Mouse (Mus musculus) CH12.LX (cell line): ENCODE measurements around the gene Zfp579. TPM values are rescaled to one million over a fixed set of nuclear protein-coding genes. Genes with fewer than 3 reads are reported as not detected.
A peak's percentile ranks its signal among the peaks of the same experiment; 100 is the strongest.
"Not testable (repeated sequence)": the region's sequence is repeated elsewhere in the genome, so short reads cannot be mapped to it uniquely, and the experiment has no call there.

ENCODE experiments used
- DNase-seq: peaks from one replicate; pipeline ENCODE4 v3.0.0-alpha.2; 2013; ENCODE audit errors: extremely low read depth
- H3K27ac ChIP-seq: 2 replicates; pipeline ENCODE4 v1.5.1; 2012; ENCODE audit warnings: low read depth, mild to moderate bottlenecking, control low read depth, moderate library complexity; ENCODE audit not compliant: insufficient read depth
- H3K27me3 ChIP-seq: replicated peaks from 2 replicates; pipeline ENCODE3; 2012; ENCODE audit warnings: inconsistent platforms
- H3K36me3 ChIP-seq, 2 experiments: replicated peaks in 1 of 2; 2 replicates each; pipeline versions ENCODE3 to v1.6.1; 2012; ENCODE audit warnings: inconsistent platforms in 1 of 2, low read length in 1 of 2, mild to moderate bottlenecking in 1 of 2, mixed read lengths in 1 of 2, moderate library complexity in 1 of 2; ENCODE audit not compliant: control insufficient read depth in 1 of 2, insufficient read depth in 1 of 2
- H3K4me1 ChIP-seq, 2 experiments: 2 replicates each; pipeline ENCODE4 v1.6.1; 2012; ENCODE audit warnings: inconsistent platforms in 1 of 2, moderate library complexity in 1 of 2; ENCODE audit not compliant: insufficient read depth in 2 of 2, control insufficient read depth in 1 of 2
- H3K4me2 ChIP-seq: 2 replicates; pipeline ENCODE4 v1.6.1; 2012; ENCODE audit warnings: low read depth, mild to moderate bottlenecking, control low read depth; ENCODE audit not compliant: poor library complexity, insufficient read depth, severe bottlenecking
- H3K4me3 ChIP-seq, 3 experiments: fragments of 150-350 bp in 1 of 3; sonication (generic) in 1 of 3; replicated peaks in 1 of 3; 2 replicates each; pipeline versions ENCODE3 to v1.5.1; 2011 to 2012; ENCODE audit warnings: low read depth in 2 of 3, low read length in 2 of 3, mild to moderate bottlenecking in 2 of 3, moderate library complexity in 2 of 3, control low read depth in 1 of 3, improper control_type of control experiment in 1 of 3, inconsistent platforms in 1 of 3, mixed read lengths in 1 of 3; ENCODE audit not compliant: poor library complexity in 1 of 3
- H3K79me2 ChIP-seq: replicated peaks from 2 replicates; pipeline ENCODE4 v1.6.1; 2012; ENCODE audit warnings: mild to moderate bottlenecking, moderate library complexity; ENCODE audit not compliant: control insufficient read depth, poor library complexity, insufficient read depth, severe bottlenecking; ENCODE audit errors: extremely low read depth
- H3K9ac ChIP-seq: 2 replicates; pipeline ENCODE4 v1.6.1; 2012; ENCODE audit warnings: low read depth, mild to moderate bottlenecking, control low read depth, moderate library complexity; ENCODE audit not compliant: insufficient read depth
- H3K9me3 ChIP-seq: replicated peaks from 2 replicates; pipeline ENCODE3; 2012; ENCODE audit warnings: low read length, inconsistent platforms, mixed read lengths
- CHD1 ChIP-seq: IDR thresholded peaks from 2 replicates; pipeline ENCODE4 v1.6.1; 2012; ENCODE audit warnings: low read depth, low read length, improper control_type of control experiment, inconsistent platforms
- CHD2 ChIP-seq: IDR thresholded peaks from 2 replicates; pipeline ENCODE4 v1.6.1; 2011; ENCODE audit warnings: low read length, improper control_type of control experiment
- E2F4 ChIP-seq: IDR thresholded peaks from 2 replicates; pipeline ENCODE4 v1.6.1; 2011; ENCODE audit warnings: low read depth, low read length, improper control_type of control experiment; ENCODE audit not compliant: insufficient replicate concordance
- ETS1 ChIP-seq: conservative IDR thresholded peaks from 2 replicates; pipeline ENCODE4 v1.6.1; 2012; ENCODE audit warnings: low read depth, mild to moderate bottlenecking, inconsistent platforms, low read length, improper control_type of control experiment, moderate library complexity
- KAT2A ChIP-seq: IDR thresholded peaks from 2 replicates; pipeline ENCODE4 v1.6.1; 2012; ENCODE audit warnings: low read length, improper control_type of control experiment, inconsistent platforms; ENCODE audit not compliant: insufficient replicate concordance
- MAFK ChIP-seq: IDR thresholded peaks from 2 replicates; pipeline ENCODE4 v1.6.1; 2011; ENCODE audit warnings: low read length, improper control_type of control experiment; ENCODE audit not compliant: insufficient replicate concordance
- MAX ChIP-seq: IDR thresholded peaks from 2 replicates; pipeline ENCODE4 v1.6.1; 2011; ENCODE audit warnings: low read length, improper control_type of control experiment
- MEF2A ChIP-seq: IDR thresholded peaks from 2 replicates; pipeline ENCODE4 v1.6.1; 2014; ENCODE audit warnings: low read depth, mild to moderate bottlenecking, inconsistent platforms, low read length, improper control_type of control experiment, borderline replicate concordance
- MXI1 ChIP-seq: IDR thresholded peaks from 2 replicates; pipeline ENCODE4 v1.6.1; 2011; ENCODE audit warnings: mild to moderate bottlenecking, low read depth, low read length, improper control_type of control experiment
- MYC ChIP-seq: IDR thresholded peaks from 2 replicates; pipeline ENCODE4 v1.6.1; 2011; ENCODE audit warnings: low read depth, mild to moderate bottlenecking, improper control_type of control experiment, low read length
- NRF1 ChIP-seq: IDR thresholded peaks from 2 replicates; pipeline ENCODE4 v1.6.1; 2014; ENCODE audit warnings: low read depth, mild to moderate bottlenecking, inconsistent platforms, low read length, improper control_type of control experiment, moderate library complexity
- POLR2A ChIP-seq: IDR thresholded peaks from 2 replicates; pipeline ENCODE4 v1.6.1; 2011; ENCODE audit warnings: low read depth, mild to moderate bottlenecking, improper control_type of control experiment, low read length
- POLR2AphosphoS2 ChIP-seq: IDR thresholded peaks from 2 replicates; pipeline ENCODE4 v1.6.1; 2011; ENCODE audit warnings: low read depth, low read length, improper control_type of control experiment
- RCOR1 ChIP-seq: conservative IDR thresholded peaks from 2 replicates; pipeline ENCODE4 v1.6.1; 2012; ENCODE audit warnings: low read depth, mild to moderate bottlenecking, inconsistent platforms, low read length, improper control_type of control experiment
- TBP ChIP-seq: conservative IDR thresholded peaks from 2 replicates; pipeline ENCODE4 v1.6.1; 2011; ENCODE audit warnings: low read depth, low read length, improper control_type of control experiment
- TCF12 ChIP-seq: IDR thresholded peaks from 2 replicates; pipeline ENCODE4 v1.6.1; 2014; ENCODE audit warnings: low read depth, mild to moderate bottlenecking, inconsistent platforms, low read length, improper control_type of control experiment
- UBTF ChIP-seq: IDR thresholded peaks from 2 replicates; pipeline ENCODE4 v1.6.1; 2012; ENCODE audit warnings: low read depth, mild to moderate bottlenecking, inconsistent platforms, low read length, improper control_type of control experiment, moderate library complexity
- USF1 ChIP-seq: IDR thresholded peaks from 2 replicates; pipeline ENCODE4 v1.6.1; 2014; ENCODE audit warnings: low read depth, mild to moderate bottlenecking, inconsistent platforms, low read length, improper control_type of control experiment
- USF2 ChIP-seq: conservative IDR thresholded peaks from 2 replicates; pipeline ENCODE4 v1.6.1; 2011; ENCODE audit warnings: low read depth, low read length, improper control_type of control experiment
- dilution Hi-C: fragments of 300-500 bp; cut with MboI; formaldehyde crosslinking; loops from 2 replicates; pipeline ENCODE4 v1.14.3; 2020; ENCODE audit warnings: low sequenced_read_pairs; ENCODE audit not compliant: extremely low pct_unique_long_range_greater_than_20kb, extremely low pct_ligation_motif_present
- in situ Hi-C: fragments of 300-500 bp; cut with MboI; formaldehyde crosslinking; loops from 3 replicates; pipeline ENCODE4 v1.14.3; 2019; ENCODE audit warnings: low sequenced_read_pairs, low pct_ligation_motif_present, low pct_unique_long_range_greater_than_20kb, mixed read lengths
- polyA plus RNA-seq: library from polyadenylated mRNA; unstranded; fragments of >175 nt; gene quantifications from 2 replicates; pipeline ENCODE4 v1.2.1, GENCODE M21; 2012; ENCODE audit warnings: low read depth; ENCODE audit not compliant: insufficient read length
- total RNA-seq, 2 experiments: library from RNA; depleted of rRNA; stranded (reverse); fragments of 300-350 nt in 1 of 2; fragments of >200 nt in 1 of 2; gene quantifications; 2 replicates each; pipeline ENCODE4 v1.2.3; 2012 to 2014

Gene Zfp579
- total and polyA plus RNA-seq, 3 experiments = 1.0 to 11.3 (median 2.8) TPM

DNA sequence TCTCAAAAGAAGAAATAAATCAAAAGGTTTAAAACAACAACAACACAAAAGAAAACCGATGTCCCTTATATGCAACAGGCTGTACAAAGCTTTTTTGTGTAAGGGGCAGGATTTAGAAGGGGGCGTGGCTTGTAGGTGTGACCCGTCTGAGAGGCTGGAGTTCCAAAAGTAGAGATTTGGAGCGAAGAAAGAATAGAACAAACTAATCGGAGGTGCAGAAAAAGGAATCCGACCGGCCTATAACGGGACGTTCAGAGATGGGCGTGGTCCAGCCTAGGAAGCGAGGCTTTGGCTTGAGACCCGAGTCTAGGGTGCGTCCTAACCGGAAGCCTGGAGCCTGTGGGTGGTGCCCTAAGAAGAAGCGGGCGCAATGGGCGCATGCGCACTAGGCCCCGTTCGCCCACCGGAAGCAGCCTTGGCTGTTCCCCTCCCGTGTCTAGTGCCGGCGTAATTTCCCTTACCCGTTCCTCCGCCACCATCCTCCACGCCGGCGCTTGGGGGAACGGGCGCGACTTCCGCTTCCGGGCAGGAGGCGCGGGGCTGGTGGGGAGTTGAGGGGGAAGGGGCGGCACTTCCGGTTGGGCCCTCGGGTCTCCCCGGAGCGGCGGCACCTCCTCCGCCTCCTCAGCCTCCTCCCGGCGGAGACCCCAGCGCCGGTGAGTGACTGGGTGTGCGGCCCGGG, 24.2 kb upstream of the Zfp579 start, which contains the start of the genes Zfp865 and Ccdc106 (continued):
- no peak for TF ChIP-seq RCOR1
- no peak for TF ChIP-seq USF2
- peak; percentile 64; the same call in 1 of the 2 replicates for TF ChIP-seq MYC
- TF ChIP-seq POLR2A = peak; percentile 81
- TF ChIP-seq TBP = peak; percentile 68; the same call in 1 of the 2 replicates
- peak; percentile 66; the same call in 1 of the 2 replicates for TF ChIP-seq CHD2
- TF ChIP-seq MAFK = no peak
- TF ChIP-seq MEF2A = peak; percentile 57
- no peak for TF ChIP-seq USF1
- peak; percentile 69 for TF ChIP-seq TCF12
- TF ChIP-seq E2F4 = no peak
- peak; percentile 39; the same call in 1 of the 2 replicates for TF ChIP-seq ETS1
- peak; percentile 55; the same call in 1 of the 2 replicates for TF ChIP-seq MAX
- TF ChIP-seq POLR2AphosphoS2 = 0 out of 2 replicates have a peak, but pooled peaks have one; percentile 65
- TF ChIP-seq CHD1 = no peak
- peak; percentile 79; the same call in 1 of the 2 replicates for TF ChIP-seq MXI1
- peak; percentile 94 for TF ChIP-seq NRF1
- peak; percentile 75; the same call in 1 of the 2 replicates for TF ChIP-seq KAT2A
- TF ChIP-seq UBTF = no peak

DNA sequence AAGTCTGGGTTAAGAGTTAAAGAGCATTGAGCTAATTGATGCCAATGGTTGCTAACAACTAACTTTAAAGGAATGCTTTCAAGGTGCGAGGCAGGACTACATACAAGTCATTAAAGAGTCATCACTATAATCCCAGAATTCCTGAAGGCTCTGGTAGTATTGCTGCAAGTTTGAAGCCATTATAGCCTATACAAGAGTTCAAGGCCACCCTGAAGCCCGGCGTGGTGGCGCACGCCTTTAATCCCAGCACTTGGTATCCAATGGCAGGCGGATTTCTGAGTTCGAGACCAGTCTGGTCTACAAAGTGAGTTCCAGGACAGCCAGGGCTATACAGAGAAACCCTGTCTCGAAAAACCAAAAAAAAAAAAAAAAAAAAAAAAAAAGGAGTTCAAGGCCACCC, 23.6 kb upstream of the Zfp579 start:
- Histone ChIP-seq H3K4me2 (peak overlapping the region; percentile 73; the same call in 1 of the 2 replicates), H3K4me1 (peaks cover 0 to 35% of the 10 kb centered on the region in 2 experiments; a peak in 2 of 4 replicates), H3K27ac (peak overlapping the region; percentile 27), H3K36me3 (peaks cover 28 to 47% of the 10 kb centered on the region in 2 experiments), H3K9ac (peak overlapping the region; percentile 66), H3K4me3 (peak overlapping the region; percentile 41 to 82 (median 59)), H3K79me2 (peaks cover 28% of the 10 kb centered on the region)
- H3K27me3 ChIP-seq, DNase-seq, H3K9me3 ChIP-seq, dilution Hi-C loops, in situ Hi-C loops: not testable (repeated sequence)
